Mouse (Mus musculus) left cerebral cortex, adult 11 months (tissue): ENCODE measurements around the gene Plaur.
"Not testable (repeated sequence)": the region's sequence is repeated elsewhere in the genome, so short reads cannot be mapped to it uniquely, and the experiment has no call there.

ENCODE experiments used
- DNase-seq: peaks from one replicate; pipeline ENCODE4 v3.0.0; 2022; ENCODE audit warnings: low spot score

The Plaur gene

DNA sequence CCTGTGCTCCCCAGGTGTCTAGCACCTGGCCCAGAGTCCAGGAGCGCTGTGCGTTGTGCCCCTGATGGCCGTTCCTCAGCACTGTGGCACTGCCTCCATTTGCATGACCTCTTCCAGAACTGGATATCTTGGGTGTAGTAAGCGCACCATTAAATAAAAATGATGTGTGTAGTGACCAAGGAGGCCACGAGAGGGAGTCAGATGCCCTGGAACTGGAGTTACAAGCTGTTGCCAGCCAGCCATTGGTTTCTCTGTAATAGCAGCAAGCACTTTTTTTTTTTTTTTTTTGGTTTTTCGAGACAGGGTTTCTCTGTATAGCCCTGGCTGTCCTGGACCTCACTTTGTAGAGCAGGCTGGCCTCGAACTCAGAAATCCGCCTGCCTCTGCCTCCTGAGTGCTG lies 54.0 kb downstream of the Plaur start:
- not testable (repeated sequence) for DNase-seq

- no peak for DNase-seq
Observed at GRCm38 (mm10) chr7:24517077-24517476, 54.8 kb downstream of the Plaur start.

- no peak for DNase-seq
Observed at GRCm38 (mm10) chr7:24517654-24518053, 55.4 kb downstream of the Plaur start.

DNA sequence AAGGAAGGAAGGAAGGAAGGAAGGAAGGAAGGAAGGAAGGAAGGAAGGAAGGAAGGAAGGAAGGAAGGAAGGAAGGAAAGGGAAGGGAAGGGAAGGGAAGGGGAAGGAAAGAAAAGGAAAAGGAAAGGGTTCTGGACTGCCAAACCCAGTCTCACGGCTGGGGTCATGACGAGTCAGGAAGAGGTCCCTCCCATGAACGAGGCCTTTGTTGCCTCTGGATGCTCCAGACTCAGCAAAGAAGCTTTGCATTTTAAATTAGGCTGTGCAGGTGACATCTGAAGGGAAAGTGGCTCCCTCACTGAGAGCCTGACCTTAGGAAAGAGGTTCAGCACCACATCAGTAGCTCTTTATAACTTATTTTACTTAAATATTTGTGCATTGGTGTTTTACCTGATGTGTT lies 56.8 kb downstream of the Plaur start:
- DNase-seq = no peak

GRCm38 (mm10) chr7:24520054-24520453 lies 57.8 kb downstream of the Plaur start:
- DNase-seq = not testable (repeated sequence)

DNA sequence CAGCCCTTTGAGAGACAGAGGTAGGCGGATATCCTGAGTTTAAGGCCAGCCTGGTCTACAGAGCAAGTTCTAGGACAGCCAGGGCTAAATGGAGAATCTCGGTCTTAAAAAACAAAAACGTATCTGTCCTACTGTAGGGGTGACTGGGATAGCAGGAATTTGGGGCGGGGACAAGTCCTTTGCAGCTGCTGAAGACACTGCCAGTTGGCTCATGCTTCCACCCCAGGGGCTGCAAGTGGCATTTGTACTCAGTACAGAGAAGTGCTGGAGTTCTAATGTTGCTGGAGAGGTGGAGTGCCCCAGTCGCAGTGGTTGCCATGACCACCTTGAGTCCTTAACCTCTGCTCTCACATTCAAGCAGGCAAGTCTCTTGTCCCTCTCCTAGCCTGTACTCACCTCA lies 60.5 kb downstream of the Plaur start:
- no peak for DNase-seq

DNA sequence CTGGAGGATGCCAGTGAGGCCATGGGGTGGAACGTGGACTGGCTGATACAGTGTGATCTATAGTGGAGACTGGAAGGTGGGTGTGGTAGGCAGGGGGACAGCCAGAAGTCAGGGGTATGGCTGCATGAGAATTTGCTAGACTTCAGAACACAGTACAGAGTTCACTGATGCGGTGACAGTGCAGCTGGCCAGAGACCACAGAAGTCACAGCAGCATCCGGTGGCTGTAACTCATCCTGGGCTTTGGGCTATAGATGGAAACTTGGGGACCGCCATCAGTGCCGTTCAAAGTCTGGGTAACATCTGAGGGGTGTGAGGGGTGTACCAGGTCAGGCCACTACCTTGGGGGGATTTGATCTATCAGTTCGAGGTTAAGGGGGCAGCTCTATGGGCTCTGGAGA lies 61.4 kb downstream of the Plaur start:
- DNase-seq = no peak

GRCm38 (mm10) chr7:24524978-24525377 lies 62.7 kb downstream of the Plaur start:
- no peak for DNase-seq
